Mouse (Mus musculus): ENCODE data around the gene Cd80.
"Not testable (repeated sequence)": the region's sequence is repeated elsewhere in the genome, so short reads cannot be mapped to it uniquely, and the experiment has no call there.

The Cd80 gene

DNA sequence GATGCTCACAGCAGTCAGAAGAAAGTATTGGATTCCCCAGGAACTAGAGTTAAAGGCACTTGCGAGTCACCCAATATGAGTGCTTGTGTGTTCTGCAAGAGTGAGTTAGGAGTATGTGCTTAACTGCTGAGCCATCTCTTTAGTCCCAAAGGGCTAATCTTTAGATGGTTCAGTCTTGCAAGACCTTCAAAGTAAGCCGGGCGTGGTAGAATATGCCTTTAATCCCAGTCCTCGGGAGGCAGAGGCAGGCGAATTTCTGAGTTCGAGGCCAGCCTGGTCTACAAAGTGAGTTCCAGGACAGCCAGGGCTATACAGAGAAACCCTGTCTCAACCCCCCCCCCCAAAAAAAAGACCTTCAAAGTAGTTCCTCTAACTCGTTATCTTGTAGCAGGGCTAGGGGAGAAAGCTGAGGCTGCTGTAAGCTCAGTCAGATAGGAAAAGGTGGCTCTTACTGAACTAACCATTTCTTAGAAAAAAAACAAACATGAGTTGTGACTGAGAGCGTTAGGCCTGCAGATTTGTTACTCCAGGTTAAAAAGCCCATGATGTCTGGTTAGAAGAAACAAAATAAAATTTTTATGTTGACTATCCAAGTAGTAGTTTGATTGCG lies 19.4 kb downstream of the Cd80 start:
- no peak for DNase-seq

DNA sequence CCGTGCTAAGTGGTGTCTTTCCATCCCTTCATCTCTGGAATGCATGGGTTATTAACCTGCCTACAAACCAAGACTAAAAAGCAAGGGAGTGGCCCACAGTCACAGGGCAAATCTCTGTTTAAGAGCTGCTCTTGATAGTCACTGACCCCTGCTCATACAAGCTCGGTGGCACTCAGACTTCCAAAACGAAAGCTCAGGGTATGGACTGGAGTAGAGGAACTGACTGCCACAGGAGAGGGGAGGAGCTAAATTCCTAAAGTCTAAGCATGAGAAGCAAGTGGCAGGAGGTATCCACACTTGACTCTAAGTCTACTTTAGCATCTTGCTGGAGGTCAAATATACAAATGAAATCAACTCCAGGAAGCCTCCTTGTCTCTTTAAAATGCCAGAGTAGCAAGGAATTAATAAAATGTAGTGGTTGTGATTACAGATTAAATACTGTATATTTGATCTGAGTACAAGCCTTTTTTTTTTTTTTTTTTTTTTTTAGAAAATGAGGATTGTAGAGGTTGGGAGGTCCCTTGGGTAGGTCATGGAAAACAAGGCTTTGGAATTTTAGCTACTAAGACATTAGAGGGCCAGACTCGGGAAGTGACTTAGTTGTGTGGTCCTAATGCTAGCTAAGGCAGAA lies 20.4 kb downstream of the Cd80 start:
- no peak for DNase-seq

DNA sequence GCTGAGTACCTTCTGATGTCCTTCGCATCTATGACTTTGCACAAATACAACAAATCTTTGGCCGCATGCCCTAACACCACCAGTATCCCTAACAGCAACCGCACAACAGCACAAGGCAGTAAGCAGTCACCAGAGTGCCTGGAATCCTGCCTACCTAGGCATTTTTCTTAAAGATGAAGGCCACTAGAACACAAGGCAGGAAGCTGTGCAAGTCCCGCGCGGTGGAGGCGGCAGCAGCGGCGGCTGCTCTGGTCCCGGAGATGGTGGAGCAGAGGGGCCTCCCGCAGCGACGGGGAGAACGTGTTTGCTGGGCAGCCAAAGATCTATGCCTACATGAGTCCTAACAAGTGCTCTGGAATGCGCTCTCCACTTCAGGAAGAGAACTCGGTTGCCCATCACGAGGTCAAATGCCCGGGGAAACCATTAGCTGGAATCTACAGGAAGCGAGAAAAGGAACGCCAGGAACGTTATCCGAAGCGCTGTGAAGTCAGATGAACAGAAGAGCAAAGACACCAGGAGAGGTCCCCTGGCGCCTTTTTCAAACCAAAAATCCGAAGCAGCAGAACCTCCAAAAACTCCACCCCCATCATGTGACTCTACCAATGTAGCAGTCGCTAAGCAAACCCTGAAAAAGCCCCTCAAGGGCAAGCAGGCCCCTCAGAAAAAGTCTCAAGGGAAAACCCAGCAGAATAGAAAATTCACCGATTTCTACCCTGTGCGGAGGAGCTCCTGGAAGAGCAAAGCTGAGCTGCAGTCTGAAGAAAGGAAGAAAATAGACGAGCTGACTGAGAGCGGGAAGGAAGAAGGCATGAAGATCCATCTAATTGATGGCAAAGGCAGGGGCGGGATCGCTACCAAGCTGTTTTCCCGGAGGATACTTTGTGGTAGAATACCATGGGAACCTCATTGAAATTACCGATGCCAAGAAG lies 21.2 kb downstream of the Cd80 start:
- peak; percentile 23 for DNase-seq

DNA sequence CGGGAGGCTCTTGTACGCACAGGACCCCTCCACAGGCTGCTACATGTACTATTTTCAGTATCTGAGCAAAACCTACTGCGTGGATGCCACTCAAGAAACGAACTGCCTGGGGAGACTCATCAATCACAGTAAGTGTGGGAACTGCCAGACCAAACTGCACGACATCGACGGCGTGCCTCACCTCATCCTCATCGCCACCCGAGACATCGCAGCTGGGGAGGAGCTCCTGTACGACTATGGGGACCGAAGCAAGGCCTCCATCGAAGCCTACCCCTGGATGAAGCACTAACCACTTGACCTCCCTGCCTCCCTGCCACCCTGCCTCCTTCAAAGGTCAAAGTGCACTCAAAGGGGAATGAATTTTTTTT lies 21.9 kb downstream of the Cd80 start:
- DNase-seq: not testable (repeated sequence)

DNA sequence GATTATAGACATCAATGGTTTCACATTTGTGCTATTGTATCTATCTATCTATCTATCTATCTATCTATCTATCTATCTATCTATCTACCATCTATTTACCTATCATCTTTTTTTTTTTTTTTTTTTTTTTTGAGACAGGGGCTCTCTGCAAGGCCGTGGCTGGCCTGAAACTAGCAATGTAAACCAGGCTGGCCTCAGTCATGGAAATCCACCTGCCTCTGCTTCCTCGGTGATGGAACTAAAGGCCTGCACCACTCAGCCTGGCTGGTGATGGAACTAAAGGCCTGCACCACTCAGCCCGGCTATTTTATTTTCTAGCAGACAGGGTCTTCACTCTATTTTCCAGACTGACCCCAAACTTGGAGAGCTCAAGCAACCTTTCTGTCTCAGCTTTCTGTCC lies 22.9 kb downstream of the Cd80 start:
- DNase-seq: no peak

DNA sequence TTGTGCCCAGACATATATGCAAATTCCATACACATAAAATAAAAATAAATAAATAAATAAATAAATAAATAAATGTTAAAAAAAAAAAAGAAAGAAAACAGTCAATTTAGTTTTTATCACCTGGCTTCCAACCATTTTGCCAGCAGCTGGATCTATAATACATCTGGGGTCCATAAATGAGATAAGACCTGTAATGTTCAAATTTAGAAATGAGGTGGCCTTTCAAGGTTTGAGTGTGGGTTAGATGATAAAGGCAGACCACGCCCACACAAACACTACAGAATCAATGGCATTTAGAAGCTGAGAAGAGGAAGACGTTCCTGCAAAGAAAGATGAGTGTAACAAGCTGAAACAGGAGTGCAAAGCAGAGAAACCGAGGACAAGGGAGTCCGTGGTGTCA lies 26.0 kb downstream of the Cd80 start:
- no peak for DNase-seq

DNA sequence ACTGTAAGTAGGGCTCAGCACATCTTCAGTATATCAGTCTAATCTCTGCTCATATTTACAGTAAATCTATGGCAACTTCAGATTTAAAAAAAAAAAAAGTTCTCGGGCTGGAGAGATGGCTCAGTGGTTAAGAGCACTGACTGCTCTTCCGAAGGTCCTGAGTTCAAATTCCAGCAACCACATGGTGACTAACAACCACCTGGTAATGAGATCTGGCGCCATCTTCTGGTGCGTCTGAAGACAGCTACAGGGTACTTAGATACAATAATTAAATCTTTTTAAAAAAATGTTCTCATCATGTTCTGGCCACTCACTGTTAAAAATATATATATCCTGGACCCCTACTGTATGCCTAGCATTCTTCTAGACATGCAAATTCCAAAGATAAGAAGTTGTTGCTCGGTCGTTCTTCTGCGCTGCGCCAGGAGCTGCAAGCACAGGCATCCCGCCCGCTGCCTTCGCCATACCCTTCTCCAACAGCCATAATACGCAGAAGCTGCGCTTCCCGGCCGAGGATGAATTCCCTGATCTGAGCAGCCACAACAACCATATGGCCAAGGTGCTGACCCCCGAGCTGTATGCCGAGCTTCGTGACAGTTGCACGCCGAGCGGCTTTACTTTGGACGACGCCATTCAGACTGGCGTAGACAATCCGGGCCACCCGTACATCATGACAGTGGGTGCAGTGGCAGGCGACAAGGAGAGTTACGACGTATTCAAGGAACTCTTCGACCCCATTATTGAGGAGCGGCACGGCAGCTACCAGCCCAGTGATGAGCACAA lies 27.6 kb downstream of the Cd80 start:
- no peak for DNase-seq

DNA sequence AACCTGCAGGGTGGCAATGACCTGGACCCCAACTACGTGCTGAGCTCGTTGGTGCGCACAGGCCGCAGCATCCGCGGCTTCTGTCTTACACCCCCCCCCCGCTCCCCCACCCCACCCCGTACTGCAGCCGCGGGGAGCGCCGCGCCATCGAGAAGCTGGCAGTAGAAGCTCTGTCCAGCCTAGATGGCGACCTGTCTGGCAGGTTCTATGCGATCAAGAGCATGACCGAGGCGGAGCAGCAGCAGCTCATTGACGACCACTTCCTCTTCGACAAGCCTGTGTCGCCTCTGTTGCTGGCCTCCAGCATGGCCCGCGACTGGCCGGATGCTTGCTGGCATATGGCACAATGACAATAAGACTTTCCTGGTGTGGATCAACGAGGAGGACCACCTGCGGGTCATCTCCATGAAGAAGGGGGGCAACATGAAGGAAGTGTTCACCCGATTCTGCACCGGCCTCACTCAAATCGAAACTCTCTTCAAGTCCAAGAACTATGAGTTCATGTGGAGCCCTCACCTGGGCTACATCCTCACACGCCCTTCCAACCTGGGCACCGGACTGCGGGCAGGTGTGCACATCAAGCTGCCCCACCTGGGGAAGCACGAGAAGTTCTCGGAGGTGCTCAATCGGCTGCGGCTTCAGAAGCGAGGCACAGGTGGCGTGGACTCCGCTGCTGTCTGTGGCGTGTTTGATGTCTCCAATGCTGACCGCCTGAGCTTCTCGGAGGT lies 28.4 kb downstream of the Cd80 start:
- DNase-seq: no peak

DNA sequence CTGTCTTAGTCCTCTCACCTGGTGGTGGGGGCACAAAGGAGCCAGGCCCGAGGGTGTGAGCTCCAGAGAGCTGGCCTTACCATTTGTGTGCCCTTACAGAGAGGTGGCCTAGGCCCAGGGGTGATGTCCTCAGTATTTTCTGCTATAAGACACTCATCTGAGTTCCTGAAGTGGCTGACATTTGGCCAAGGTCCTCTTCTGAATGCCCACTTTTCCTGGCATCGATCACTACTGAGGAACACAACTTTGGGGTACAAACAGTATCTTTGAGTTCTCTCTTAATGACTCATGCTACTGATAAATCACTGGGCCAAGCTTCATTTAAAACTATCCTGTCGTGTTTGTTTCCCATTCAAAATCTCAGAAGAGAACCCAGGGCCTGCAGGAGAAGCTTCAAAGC lies 37.2 kb downstream of the Cd80 start:
- no peak for DNase-seq

DNA sequence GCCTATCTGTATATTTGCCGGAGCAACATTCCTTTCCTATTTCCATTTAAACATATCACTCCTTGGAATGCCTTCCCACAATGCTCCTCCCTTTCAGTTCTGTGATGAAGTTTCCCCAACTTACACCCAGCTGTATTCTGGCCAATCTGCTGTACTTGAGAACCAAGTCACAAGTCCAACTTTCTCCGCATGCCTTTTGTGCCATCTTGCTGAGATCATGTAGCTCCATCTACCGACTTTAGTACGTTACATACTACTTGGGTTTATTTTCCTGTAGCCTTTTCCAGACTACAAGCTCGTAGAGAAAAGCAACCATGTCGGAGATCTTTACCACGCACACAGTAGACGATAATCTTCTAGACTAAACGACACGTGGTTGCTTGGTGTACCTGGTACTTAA lies 38.5 kb downstream of the Cd80 start:
- DNase-seq: no peak

DNA sequence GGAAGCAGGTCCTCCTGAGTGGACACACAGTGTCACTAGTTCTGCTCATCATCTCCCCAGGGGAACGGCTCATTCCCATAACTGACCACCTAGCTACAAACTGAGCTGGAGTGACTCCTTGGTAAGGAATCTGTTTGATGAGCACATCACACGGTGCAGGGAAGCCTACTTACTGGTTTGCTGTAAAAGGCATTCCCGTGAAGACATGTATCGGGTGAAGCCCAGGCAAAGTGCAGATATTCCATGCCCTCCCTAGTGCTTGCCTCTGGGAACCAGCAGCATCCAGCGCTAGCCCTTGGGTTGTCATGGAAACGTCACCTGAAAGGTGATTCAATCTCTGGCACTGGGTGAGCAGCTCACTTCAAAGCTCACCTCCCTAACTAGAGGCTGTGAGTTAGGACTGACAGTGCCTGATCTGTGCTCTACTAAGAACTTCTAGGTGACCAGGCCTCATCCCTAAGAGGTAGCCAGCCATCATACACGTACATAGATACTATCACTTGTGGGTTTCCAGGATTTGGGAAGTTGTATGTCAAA lies 41.3 kb downstream of the Cd80 start:
- no peak for DNase-seq

DNA sequence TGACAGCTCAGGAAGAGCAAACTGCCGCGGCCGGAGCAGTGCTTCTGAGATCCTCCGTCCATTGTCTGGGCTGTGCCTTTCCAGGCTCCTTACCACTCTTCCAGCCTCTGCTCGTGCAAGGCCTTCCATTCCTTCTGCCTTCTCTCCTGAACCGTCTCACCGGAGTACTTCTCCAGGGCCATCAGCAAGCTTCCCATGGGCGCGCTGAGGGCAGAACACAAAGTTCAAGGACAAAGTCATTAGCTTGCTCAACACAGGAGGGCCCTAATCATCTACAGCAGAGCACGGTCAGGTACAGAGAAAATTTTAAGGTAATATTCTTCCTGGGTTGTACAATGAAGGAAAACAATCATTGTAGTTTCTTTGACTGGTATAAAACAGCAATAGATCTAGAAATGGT lies 47.1 kb downstream of the Cd80 start:
- DNase-seq: no peak

DNA sequence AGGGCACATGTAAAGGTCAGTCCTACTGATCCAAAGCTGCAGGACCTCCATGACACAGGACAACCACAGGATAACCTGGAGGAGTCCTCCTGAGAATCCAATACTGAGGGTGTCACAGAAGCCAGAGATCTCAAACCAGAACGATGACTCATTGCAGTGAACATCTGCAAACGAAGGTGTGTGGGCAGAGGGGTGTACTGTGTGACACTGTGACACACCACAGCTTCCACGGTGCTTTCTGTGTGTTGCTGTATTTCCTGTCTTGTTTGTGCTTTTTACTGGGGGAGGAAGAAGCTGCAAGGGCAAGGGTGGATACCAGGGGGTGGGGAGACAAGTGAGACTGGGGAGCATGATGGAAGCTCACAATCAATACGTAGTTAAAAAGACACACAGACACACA lies 48.2 kb downstream of the Cd80 start:
- DNase-seq: no peak

DNA sequence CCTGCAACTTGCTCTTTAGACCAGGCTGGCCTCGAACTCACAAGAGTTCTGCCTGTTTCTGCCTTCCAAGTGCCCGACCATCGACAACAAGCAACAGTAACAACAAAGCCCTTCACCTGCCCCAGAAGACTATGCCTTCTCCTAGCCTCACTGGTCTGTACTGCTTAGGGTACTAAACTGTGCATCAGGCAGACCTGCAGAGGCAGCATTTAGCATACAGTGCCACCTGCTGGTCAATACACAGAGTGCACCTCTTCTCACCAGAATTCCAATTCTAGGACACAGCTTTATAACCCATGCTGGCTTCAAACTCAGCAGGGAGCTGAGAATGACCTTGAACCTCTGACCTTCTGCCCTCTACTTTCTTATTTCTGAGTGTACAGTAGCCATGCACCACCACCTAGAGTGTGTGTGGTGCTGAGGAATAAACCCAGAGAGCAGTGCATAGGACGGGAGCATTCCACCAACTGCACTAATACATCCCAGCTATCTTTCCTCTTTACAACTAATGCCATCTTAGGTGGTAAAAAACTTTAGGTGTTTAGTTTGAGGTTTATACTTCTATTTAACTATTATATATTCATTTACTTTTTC lies 50.8 kb downstream of the Cd80 start:
- DNase-seq: peak; percentile 67

DNA sequence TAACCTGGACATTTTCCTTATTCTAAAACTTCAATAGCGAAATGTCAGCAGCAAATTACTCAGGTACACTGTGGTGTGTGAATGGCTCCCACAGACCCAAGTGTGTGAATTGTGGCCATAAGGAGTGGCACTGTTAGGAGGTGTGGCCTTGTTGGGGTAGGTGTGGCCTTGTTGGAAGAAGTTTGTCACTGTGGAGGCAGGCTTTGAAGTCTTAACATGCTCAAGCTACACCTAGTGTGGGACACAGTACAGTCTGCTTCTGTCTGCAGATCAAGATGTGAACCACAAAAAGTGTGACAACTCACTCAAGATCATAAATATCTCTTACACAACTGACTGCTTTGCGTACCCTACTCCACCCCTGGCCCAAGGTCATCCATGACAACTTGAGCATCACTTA lies 55.5 kb downstream of the Cd80 start:
- no peak for DNase-seq

DNA sequence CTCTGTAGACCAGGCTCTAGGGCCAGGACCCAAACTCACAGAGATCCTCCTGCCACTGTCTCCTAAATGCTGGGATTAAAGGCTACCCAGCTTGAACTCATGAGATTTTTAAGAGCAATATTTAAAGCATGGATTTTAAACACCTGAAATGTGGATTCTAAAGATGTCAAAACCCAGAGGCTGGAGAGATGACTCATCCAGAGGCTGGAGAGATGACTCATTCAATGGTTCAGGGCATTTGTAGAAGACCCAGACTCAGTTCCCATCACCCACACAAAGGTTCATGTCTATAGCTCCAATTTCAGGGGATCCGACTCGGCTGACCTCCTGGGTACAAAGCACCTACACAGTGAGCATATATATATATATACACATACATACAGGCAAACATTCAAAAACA lies 63.8 kb downstream of the Cd80 start:
- no peak for DNase-seq

DNA sequence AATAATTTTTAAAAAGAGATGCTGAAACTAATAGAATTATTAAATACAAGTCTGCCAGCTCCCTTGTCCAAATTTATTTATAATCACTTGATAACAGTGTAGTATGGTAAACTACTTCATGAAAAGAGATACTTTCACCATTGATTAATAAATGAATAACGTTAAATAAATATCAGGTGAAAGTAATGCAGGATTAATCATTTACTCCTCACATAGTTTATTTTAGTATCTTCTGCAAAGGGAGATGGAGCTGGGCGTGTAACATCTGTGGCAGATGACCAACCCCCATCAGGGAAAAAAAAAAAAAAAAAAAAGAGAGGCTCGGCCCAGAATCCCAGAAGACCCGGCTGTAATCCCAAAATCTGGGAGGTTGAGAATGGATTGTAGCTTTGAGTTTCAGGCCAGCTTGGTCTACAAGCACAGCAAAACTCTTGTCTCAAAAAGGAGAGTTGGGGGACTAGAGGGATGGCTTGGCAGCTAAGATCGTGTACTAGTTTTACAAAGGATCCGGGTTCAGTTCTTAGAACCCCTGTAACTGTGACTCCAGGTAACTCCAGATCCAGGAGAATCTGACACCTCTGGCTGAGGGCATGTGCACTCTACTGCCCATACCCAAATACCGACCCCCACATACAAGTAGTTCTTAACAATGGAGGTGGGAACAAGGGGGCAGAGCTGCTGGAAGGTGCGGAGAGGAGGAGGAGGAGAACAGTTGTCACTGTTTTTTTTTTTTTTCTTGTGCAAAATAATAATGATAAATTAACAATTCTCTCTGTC lies 66.0 kb downstream of the Cd80 start:
- DNase-seq: no peak

DNA sequence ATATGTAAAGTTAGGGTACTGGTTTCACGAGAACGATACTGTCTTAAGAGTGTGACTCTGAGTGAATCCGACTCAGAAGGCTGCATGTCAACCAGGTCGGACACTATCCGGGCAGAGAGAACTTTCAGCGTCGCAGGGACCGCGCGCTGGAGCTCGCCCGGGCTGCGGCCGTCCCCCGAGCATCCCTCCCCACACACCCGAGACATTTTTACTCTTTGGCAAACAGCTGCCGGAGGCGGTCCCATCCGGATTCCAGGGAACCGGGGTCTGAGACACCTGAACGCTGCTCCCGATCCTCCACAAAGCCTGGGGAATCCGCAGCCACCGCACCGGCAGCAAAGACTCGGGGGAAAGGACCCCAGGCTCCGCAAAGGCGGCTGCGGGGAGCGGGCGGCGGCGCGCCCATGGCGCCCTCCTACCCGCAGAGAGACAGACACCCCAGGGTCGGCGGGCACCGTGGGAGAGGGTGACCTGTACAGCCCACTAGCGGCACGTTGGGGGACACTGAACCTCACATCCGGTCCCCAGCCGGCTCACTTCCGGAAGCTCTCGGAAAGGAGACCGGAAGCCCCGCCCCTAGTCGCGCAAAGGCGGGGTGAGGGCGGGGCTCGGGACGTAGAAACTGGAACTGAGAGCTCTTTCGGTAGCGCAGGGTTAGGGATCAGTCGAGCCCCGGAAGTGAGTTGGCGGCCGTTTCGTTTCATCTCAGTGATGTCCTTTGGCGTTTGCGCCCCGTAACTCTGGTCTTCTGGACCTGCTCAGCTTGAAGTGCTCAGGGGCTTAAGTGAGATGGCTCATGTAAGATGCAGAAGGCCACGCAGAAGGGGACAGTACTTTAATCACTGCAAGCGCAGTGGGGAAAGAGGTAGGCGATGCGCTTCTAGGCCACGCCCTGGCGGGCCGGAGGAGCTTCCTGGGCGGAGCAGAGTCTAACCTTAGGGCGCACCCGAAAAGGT lies 67.0 kb downstream of the Cd80 start, which contains the start of gene Timmdc1:
TSS of gene Timmdc1 (minus strand) at position 535 of the 956 bp plus-strand sequence.
- peak; percentile 98 for DNase-seq

DNA sequence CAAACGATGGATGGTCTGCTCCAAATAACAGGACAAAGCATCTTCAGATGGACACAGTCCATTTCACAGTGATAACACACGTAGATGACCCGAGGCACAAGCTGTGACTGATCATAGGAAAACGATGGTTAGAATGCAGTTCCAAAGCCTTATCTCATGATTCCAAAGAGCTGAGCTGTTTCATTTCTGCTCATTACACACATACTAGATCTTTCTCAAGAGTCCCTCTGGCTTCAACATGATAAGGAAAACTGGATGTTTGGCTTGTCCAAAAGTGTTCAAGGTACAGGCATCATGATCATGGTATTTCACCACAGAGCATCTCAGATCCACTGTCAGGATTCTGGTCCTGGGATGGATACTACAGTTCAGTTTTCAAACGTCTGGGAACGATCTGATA lies 70.9 kb downstream of the Cd80 start:
- DNase-seq: no peak
